Mouse (Mus musculus) CD4-positive, CD25-positive, alpha-beta regulatory T cell, adult 2 months (primary cell): ENCODE results near the gene Mcf2l.

Source experiments
- DNase-seq: peaks from one replicate; pipeline ENCODE4 v3.0.0-alpha.2; 2012; ENCODE audit warnings: low read depth, low spot score

The Mcf2l gene

DNA sequence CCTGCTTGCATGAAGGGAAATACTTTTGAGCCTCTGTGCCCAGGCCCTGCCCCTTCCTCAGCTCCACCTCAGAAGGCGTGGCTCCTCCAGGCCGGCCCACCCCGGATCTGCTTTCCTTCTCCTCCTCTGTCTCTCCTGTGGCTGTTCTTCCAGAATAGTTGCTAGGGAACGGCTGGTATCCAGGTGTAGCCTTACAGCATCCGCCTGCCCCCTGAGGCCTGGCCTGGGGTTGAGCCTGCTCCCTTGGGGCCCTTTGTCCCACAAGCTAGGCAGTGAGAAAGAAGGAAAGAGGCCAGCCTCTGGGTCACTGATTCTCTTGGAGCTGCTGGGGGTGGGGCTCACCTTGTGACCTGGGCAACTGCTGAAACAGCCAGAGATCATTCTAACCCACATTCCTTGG lies 38.4 kb downstream of the Mcf2l start:
- no peak for DNase-seq

GRCm38 (mm10) chr8:12915187-12916006 lies 41.8 kb downstream of the Mcf2l start:
- no peak for DNase-seq

GRCm38 (mm10) chr8:12916156-12916900 lies 42.7 kb downstream of the Mcf2l start:
- no peak for DNase-seq

GRCm38 (mm10) chr8:12917029-12917428 lies 43.4 kb downstream of the Mcf2l start:
- DNase-seq = no peak

DNA sequence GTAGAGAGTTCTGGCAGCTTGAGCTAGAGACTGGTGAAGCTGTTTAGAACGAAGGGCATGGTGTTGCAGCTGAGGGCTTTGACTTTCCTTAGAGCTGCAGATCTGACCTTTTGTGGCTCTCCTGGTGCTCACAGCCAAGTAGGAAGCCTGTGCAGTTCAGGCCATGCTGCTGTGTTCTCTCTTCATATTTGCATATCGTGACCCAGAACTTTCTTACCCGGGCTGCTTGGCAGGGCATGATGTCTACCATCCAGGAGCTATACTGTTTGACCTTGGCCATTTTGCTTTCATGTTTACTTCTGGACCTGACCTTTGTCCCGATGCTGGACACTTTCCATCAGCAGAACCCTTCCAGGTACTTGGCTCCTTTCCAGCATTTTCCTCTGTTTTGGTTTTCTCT lies 44.2 kb downstream of the Mcf2l start:
- DNase-seq = no peak

DNA sequence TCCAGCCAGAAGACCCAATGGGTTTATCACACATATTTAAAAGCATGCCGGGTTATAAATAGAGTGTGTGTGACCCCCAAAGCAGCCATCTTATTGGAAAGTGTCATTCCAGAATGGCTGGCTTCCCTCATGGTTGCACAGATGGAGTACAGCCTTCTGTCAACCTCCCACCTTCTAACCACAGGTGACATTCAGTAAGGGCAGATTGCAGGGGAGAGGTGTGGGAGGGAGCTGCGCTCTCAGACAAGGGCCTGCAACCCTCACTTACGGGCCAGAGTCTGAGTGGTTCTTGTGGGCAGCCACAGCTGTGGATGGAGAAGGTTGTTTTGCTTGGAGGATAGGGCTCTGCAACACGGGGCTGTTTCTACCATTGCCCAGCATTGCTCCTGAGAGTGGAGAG lies 47.0 kb downstream of the Mcf2l start:
- no peak for DNase-seq

DNA sequence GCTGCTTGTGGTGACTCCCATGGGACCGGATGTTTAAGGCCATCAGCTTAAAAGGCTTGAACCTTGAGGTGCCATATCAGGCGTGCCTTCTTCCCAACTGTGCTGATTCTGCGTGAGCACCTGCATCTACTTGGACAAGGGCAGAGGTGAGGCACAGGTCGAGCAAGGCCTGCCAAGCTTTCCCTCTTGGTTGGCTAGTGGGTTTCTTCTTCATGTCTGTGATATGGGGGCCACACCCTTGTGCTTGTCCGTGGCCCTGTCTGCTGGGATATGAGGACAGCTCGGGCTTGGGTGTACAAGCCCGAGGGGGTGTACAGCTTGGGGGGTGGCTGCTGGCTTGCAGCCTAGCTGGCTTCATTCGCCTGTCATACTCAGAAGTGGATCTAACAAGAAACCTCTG lies 51.4 kb downstream of the Mcf2l start:
- DNase-seq = no peak

DNA sequence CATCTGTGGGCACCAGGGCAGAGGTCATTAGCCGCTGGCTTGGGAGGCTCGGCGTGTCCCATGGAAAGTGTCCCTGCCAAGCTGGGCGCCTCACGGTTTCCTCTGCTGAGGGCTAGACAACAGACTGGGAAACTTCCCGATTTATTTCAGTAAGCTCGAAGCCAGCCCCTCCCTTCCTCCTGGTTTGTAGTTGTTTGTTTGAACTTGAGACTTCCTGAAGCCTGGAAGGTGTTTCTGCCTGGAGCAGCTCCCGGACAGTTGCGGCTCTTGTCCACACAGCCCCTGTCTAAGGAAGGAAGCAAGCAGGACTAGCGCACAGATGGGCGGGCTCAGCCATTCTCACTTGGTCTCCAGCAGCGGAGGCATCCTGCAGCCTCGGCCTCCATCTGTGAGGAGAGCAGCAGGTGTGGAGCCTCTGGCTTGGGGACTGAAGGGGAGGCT lies 52.4 kb downstream of the Mcf2l start:
- DNase-seq = no peak

DNA sequence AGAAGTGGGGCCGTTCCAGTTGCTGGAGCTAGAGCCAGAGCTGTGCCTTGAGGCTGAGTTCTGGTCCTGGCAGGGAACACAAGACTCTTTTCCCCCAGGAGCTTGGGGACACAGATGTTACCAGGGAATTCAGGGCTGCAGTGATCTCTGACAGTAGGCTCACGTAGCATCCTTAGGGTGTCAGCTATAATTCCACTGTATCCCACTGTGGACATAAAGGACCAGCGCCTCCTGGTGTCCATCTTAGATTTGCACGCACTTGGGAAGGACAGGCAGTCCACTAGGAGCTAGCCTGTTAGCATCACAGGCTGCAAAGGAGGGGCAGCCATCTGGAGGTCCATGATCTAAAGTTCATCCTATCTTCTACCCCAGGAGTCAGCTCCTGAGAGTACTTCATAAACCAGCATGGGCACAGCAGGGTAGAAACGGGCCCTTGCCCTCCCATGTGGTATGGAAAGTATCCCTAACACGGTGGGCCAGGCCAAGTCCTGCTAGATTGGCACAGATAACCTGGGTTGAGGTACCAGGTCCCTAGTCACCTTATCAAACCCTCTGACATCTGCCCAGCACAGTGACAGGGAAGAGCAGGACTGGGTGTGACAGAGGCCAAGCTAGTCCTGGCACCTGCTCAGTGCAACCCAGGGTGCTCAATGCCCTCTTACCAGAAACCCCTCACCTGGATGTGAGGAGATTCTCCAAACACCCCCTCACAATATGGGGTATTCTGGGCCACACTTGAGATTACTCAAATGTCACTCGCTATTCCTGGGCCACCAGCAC lies 53.8 kb downstream of the Mcf2l start:
- peak; percentile 16 for DNase-seq

DNA sequence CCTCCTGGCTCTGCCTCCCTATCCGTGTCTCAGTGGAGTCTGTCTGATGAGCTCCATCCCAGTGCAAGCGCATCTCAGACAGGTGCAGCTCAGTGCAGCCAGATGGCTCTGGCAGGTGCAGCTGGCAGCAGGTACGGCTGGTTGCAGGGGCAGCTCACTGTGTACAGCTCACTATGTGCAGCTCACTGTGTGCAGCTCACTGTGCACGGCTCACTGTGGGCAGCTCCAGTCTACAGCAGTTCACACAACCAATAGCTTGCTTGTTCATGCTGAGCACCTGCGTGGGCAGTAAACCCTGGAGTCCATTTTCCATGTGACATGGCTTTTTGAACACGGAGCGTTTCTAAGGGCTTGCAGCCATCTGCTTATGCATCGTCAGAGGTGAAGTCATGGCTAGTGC lies 54.4 kb downstream of the Mcf2l start:
- DNase-seq = no peak

GRCm38 (mm10) chr8:12928931-12929330 lies 55.3 kb downstream of the Mcf2l start:
- DNase-seq = no peak

- no peak for DNase-seq
Observed at GRCm38 (mm10) chr8:12930290-12930689, 56.7 kb downstream of the Mcf2l start.

DNA sequence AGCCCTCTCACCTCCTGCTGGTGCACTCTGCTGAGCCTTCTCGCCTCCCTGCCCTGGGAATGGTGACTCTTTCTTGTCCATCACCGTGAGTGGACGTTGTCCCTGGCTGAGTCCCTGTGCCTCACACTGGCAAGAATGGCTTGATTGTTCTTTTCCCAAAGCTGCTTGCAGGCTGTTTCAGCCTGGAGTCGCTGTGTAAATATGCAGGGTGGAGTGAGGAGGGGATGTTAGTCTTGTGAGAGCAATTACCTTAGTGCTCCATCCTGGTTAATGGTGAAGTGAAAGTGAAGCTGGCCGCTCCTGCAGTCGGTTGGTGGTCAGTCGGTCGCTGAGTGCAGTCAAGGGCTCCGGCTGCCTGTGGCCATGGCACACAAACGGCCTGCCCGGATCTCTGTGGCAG lies 57.8 kb downstream of the Mcf2l start:
- no peak for DNase-seq

DNA sequence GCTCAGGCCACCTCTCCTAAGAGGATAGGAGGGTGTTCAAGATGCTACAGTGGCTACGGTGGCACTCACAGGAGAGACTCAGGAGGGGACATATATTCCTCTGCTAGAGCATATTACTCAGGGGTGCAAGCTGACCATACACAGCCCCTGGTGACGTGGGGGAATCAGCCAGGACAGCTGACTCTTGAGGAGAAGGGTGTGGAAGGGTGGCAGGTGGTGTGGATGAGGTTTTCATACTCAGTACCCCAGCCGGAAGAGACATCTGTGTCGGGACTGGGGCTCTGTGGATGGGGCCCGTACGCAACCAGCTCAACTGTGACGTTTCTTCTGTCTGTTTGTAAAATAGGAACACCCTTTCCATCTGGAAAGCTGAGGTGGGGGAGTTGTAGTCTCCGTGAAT lies 58.9 kb downstream of the Mcf2l start:
- no peak for DNase-seq

DNA sequence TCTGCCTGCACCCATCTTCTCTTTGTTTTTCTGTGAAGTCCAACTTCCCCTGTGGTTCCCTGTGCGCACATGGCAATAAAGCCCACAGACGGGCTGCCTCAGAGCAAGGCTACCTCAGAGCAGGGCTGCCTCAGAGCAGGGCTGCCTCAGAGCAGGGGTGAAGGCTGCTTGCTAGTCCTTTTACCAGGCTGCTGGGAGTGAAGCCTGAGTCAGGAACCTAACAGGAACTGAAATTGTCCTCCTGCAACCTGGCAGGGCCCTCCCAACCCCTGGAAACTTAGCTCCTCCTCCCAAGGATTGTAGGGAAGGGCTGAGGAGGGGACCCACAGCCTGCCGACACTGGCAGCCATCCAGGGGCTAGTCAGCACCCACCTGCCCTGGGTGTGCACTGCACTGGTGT lies 60.2 kb downstream of the Mcf2l start:
- no peak for DNase-seq

DNA sequence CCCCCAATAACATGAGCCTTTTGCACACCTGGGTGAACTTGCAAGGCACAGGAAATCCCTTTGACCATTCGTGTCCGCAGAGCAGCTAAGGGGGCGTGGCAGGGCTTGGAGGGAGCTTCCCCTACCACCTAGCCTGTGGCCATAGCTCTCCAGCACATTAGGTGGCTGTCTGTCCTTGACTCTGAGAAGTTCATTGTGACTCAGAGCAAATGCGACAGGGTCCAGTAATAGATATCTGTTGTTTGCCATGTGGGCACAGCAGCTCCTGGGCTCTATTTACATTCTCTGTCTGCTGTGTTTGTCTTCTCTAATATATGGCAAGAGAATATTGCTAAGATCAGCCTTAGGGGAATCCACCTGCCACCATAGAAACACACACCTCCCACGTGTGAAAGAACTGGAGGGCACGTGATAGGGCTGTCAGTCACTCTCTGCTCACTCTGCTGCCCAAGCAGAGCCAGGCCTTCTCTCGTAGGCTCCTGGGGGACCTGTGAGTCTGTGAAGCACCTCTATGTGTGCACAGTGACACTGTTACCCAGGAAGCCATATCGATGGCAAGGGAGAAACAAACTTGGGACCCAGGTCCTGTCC lies 60.9 kb downstream of the Mcf2l start:
- no peak for DNase-seq

DNA sequence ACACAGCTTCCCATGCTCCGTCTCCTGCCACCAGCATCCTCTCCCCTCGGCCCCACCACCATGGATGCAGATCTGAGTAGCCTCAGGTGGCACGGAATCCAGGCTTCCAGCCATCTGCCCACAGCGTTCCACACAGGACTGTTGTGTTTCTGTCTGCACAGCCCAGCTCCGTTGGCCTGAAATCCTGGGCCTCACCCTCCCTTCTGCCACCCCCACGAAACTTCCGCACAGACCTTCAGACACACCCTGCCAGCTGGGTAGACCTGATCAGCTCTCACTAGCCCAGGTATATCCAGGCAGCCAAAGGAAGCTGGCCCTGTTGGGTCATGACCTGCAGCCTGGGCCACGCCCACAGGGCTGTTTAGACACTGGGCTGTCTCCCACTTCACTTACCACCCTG lies 66.9 kb downstream of the Mcf2l start:
- DNase-seq = no peak

DNA sequence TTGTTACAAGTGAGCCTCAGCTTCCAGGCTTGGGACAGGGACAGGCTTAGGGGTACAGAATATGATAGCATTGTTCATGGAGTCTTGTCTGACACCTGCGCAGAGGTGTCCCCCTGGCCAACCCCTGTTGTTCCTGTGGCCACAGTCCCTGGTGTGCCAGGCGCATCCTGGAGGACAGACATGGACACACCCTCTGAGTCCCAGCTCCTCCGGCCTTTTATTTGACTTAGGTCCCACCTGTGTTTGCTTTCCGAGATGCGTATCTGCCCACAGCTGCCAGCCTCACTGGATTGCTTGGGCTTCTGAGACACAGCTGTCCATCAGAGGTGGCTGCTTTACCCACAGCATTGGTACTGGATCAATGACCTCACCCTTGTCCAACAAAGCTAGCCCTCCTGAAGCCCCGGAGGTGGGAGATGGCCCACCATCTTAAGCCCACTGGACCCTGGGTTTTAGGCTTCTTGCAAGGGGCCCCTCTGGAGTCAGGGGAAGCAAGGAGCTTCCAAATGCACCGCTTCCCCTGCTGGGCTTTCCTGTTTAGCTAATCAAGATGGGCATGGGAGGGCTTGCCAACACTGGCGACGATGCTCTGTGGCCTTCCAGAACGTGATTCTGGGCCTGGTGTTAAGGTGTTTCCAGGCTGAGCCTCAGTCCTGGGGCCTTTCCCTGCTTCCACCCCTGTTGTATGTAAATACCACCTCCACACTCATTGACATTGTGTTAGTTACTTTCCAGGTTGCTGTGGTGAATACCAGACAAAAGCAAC lies 67.7 kb downstream of the Mcf2l start:
- no peak for DNase-seq

- no peak for DNase-seq
Observed at GRCm38 (mm10) chr8:12947604-12948573, 74.3 kb downstream of the Mcf2l start.

DNA sequence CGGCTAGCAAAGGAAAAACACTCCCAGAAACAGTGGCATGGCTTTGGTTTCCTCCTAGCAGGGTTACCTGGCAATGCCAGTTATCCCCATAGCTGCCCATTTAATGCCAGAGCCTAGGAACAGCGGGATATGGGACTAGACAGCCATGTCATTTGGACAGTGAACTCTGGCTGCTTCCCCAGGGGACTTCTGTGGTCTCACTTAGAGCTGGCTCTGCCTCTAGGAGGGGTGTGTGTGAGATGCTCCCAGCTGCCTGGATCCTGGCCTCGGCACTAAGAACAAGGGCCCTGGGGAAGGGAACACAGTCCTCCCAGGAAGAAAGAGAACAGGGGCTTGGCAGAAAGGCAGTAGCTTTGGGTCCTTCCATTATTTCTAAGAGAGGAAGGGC lies 75.0 kb downstream of the Mcf2l start:
- DNase-seq = no peak
